Mouse (Mus musculus) layer of hippocampus, adult 9-10 months (tissue): ENCODE data around the gene Gm49337.

Source experiments
- DNase-seq: peaks from one replicate; pipeline ENCODE4 v3.0.0; 2022; ENCODE audit warnings: low spot score

Gm49337 gene

GRCm38 (mm10) chr4:116336294-116336693 is 163.1 kb downstream of the Gm49337 start:
- DNase-seq: no peak

GRCm38 (mm10) chr4:116342119-116342518 is 168.9 kb downstream of the Gm49337 start:
- DNase-seq: peak; percentile 37
